Mouse (Mus musculus) gastrocnemius, adult 2 months (tissue): Measurements from ENCODE around the gene Zfhx3. TPM values are rescaled to one million over a fixed set of nuclear protein-coding genes. Genes with fewer than 3 reads are reported as not detected.

Experiments
- DNase-seq: peaks from one replicate; pipeline ENCODE4 v3.0.0; 2022
- H3K27ac ChIP-seq: fragments of 200-600 bp; 2 replicates; pipeline ENCODE4 v1.8.1; 2022; ENCODE audit warnings: mild to moderate bottlenecking
- H3K4me3 ChIP-seq: fragments of 200-600 bp; 2 replicates; pipeline ENCODE4 v1.8.1; 2022; ENCODE audit warnings: mild to moderate bottlenecking, moderate library complexity
- CTCF ChIP-seq: fragments of 200-600 bp; IDR thresholded peaks from 2 replicates; pipeline ENCODE4 v1.8.1; 2022; ENCODE audit warnings: antibody characterized with exemption, mild to moderate bottlenecking, moderate library complexity
- intact Hi-C: fragments of 180-260 bp; cut with DNase I; formaldehyde crosslinking; loops from one replicate; pipeline ENCODE4 v1.15.1; 2025
- total RNA-seq, 2 experiments: library from RNA; stranded (reverse); gene quantifications; 2 replicates each; pipeline ENCODE4 v1.2.3; 2021

Zfhx3 gene
- total RNA-seq, 2 experiments from 2014 or later: 14.1 to 17.7 TPM

DNA sequence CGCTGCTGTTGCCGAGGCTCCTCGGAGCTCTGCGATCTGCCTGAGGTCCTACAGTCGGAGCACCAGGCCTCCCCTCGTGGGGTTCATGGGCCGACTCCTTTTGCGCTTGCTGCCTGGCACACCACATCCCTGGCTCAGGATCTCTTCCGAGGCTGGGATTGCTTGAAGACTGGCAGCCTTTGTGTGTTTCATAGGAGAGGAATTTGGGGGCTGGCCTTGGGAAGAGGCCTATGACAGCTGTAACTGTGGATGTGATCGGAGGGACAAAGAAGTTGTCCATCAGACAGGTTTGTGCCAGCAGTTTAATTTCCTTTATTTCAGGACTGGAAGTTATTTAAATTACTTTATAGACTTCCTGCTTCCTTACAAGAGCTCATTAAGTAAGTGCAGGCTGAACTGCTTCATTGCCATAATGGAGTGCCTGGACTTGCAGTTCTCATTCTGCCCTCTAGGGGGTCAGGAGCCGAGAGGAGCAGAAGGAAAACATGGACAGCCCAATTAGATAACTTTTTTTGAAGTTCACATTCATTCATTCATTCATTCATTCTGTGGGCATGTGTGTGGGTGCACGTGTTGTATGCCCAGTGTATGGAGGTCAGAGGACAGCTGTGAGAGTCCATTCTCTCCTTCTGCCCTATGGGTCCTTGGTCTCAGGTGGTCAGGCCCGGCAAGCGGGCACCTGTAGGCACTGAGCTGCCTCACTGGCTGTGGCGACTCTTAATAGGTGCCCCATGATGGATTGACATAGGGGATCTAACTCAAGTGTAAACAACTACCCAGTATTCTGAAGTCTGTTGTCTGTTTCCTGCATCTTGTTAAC lies 817.3 kb downstream of the Zfhx3 start:
- TF ChIP-seq CTCF: peak; percentile 83
- intact Hi-C loops: loop anchor here (5.0 kb wide), 1 partner anchor 47 kb away; no protein-coding TSS in a partner anchor
- Histone ChIP-seq H3K4me3 (no peak overlapping the region), H3K27ac (peak overlapping the region; percentile 40)
- DNase-seq: peak; percentile 75

DNA sequence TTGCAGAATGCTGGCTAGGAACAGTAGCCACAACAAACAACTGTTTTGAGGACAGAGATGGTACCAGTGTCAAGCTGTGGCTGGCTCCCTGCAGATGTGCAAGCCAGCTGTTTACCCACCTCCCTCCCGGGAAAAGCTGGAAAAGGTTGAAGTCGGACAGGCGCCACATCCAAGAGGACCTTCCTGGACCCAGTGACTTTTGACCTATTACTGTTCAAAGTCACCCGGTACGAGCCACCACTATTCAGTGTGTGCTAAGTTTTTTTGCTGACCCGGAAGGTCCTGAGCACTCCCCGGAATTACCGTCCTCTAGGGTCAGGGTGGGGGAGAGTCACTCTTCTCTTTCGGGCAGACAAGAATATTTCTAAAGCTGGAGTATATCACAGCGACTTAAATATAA lies 818.3 kb downstream of the Zfhx3 start:
- intact Hi-C loops: no loop called here
- no peak for DNase-seq
- TF ChIP-seq CTCF: no peak
- Histone ChIP-seq H3K27ac (no peak overlapping the region), H3K4me3 (no peak overlapping the region)

DNA sequence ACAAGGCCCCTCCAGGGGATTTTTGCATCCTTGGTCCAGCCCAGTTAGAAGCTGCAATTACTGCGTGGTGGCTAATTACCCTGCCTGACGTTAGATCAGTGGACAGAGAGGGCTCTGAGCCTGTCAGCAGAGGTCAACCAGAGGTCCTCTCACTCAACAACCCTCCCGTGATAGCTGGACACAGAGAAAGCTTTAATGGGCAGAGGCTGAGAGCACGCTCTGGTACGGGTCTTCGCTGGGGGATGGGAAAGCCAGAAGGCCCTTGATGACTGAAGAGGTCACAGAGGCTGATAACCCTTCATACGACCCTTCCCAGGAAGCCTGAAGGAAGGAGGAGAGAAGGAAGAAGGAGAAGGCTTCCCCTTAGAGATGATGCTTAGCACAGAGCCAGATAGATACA lies 820.1 kb downstream of the Zfhx3 start:
- Histone ChIP-seq H3K27ac (no peak overlapping the region), H3K4me3 (no peak overlapping the region)
- intact Hi-C loops: no loop called here
- no peak for TF ChIP-seq CTCF
- no peak for DNase-seq

DNA sequence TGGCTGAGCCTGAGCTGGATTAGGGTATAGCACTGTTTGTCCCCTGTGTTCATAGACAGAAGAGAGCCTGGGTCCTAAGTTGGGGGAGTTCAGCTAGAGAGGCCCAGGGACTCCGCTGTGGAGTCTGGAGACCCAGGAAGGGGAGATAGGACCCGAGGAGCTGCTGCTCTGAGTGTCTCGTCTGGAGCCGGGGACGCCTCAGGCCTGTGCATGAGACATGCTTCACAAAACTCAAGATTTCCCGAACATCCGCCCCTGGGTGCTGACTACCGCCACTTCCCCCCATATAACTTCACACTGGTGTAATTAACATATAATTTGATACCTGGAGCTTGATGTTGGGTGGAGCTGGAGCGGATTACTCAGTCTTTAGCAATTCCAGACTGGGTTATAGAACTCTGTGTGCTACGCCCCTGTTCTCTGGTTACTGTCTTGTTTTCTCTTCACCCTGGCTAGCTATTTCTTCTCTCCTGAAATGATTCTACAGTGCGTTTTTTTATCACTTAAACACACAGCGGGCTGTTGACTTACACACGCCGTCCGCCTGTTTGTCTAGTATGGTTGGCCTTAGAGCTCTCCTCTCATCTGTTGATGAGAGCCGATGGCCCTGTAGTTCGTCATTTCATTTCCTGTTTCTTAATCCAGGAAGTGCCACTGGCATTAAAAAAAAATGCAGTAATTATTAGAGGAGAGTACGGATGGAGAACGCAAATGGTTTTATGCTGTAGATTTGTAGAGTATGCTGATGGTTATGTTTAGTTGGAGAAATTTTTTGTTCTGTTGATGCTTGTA lies 822.2 kb downstream of the Zfhx3 start:
- Histone ChIP-seq H3K4me3 (peak overlapping the region; percentile 3; the same call in 1 of the 2 replicates), H3K27ac (peak overlapping the region; percentile 79)
- DNase-seq: peak; percentile 27
- intact Hi-C loops: no loop called here
- no peak for TF ChIP-seq CTCF

DNA sequence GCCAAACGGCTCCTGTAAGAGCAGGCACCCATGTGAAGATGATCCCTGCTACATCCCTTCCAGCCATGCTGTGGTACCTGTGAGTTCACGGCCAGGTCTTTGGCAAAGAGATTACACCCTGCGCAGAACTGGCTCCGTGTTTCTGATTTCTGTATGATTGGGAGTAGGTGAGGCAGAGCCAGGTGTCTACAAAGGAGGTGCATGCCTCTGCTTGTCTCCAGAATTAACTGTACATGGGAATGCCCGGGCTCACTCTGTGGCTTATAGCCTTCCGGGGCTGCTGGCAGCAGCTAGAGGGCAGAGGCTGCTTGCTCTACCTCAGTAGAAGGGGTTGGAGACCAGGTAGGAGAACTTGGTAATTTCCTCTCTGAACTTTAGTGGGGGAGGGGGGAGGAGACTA lies 823.7 kb downstream of the Zfhx3 start:
- Histone ChIP-seq H3K4me3 (no peak overlapping the region), H3K27ac (peak overlapping the region; percentile 79)
- DNase-seq: no peak
- intact Hi-C loops: no loop called here
- no peak for TF ChIP-seq CTCF

DNA sequence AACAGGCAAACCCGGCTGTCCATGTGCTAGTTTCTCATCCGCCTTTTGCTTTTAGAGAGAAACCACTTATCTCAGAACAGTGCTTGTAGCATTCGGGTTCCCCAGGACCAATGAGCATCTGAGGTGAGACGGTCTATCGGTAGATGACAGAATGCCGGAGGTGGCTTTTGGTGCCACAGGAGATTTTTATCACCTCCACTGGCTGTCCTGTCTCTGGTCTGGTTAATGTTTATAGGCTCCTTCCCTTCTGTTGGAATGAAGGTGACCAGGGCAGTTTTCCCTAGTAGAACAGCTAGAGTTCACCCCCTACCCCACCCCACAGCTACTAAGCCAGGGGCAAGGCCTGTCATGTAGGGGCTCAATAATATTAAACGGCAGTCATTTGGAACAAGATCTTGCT lies 825.6 kb downstream of the Zfhx3 start:
- no peak for DNase-seq
- no peak overlapping the region for H3K4me3 ChIP-seq
- no peak overlapping the region for H3K27ac ChIP-seq
- no peak for TF ChIP-seq CTCF
- intact Hi-C loops: no loop called here

DNA sequence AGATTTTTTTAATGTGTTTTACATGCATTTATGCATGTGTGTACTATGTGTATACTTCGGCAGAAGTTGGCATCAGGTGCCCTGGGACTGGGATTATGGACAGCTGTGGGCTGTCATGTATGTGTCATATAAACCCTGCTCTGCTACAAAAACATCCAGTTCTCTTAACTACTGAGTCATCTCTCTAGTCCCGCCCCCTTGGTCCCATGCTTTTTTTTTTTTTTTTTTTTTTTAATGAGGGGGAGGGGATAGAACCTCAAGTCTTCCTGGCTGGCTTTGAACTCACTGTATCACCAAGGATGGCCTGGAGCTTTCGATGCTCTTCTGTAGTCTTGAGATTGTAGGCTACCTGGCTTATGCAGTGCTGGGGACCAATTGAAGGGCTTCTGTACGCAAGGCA lies 827.9 kb downstream of the Zfhx3 start:
- intact Hi-C loops: no loop called here
- TF ChIP-seq CTCF: no peak

DNA sequence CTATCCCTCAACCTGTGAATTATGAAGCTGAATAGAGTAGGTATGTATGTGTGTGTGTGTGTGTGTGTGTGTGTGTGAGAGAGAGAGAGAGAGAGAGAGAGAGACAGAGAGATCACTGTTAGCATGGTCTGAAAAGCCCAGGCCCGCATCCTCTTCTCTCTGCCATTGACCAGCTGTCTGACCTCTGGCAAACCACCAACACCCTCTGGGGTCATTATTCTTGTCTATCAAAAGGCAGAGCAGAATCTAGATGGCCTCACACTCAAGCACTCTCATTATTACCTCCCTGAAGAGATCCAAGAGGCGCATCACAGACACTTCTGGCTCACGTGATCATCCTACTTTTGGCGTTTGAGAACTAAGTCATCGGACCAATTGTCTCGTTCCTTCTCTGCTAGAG lies 831.0 kb downstream of the Zfhx3 start:
- TF ChIP-seq CTCF: no peak
- Histone ChIP-seq H3K4me3 (no peak overlapping the region), H3K27ac (no peak overlapping the region)
- intact Hi-C loops: no loop called here
- DNase-seq: no peak

More for the DNA sequence above, 827.9 kb downstream of the Zfhx3 start:
- DNase-seq: no peak
- H3K4me3 ChIP-seq: no peak overlapping the region
- H3K27ac ChIP-seq: no peak overlapping the region

DNA sequence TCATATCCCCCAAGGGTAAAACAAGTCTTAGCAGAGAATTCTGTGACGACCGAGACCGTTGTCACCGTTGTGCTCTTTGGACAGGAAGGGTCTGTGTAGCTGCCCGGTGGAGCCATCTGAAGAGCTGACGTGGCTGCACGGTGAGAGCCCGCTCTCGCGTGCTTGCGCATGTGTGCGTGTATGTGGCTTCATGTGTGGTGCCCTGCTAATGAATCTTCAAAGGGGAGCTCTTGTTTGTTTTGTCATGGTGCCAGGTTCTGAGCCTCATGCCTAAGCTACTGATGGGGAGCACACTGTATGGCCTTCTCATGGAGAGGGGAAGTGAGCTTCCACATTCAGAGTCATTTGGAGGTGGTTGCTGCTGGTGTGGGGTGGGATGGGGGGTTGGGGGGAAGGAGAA lies 835.6 kb downstream of the Zfhx3 start:
- intact Hi-C loops: loop anchor here (5.0 kb wide), 1 partner anchor 61 kb away; no protein-coding TSS in a partner anchor
- no peak overlapping the region for H3K4me3 ChIP-seq
- TF ChIP-seq CTCF: no peak
- no peak for DNase-seq
- no peak overlapping the region for H3K27ac ChIP-seq

DNA sequence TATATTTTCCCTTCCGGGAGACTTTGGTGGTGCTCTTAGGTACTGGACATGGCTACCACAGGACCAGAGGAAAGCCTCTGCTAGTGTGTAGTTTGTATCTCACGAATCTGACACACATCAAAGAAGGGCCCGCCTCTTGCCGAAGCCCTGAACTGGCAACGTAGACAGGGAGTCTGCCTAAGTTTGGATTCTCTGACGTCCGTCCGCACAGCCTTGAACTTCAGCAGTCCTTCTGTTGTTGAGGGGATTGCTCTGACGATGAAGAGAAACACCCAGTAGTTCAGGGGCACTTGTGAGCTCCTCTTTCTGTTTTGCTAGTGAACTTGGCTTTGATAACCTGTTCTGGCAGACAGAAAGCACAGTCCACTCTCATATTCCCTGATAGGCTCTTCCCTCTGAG lies 836.1 kb downstream of the Zfhx3 start:
- no peak for TF ChIP-seq CTCF
- intact Hi-C loops: loop anchor here (5.0 kb wide), 1 partner anchor 61 kb away; no protein-coding TSS in a partner anchor
- H3K4me3 ChIP-seq: no peak overlapping the region
- no peak overlapping the region for H3K27ac ChIP-seq
- DNase-seq: no peak

DNA sequence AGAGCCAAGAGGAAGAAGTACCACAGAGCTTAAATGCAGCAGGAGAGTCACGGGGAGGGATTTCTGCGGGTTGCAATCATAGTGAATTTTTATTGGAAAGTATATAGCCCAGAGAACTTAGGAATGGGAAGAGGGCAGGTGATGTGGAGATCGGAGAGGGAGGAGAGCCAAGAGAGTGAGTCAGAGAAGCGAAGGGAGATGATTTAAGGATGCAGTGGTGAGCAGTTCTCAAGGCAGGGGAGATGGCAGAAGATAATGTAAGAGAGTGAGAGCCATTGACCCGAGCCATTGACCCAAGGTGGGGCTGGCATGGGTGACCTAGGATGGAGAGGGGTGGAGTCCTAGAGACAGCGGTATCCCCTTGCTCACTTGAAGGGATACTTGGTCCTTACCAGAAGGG lies 838.3 kb downstream of the Zfhx3 start:
- no peak for DNase-seq
- intact Hi-C loops: no loop called here
- Histone ChIP-seq H3K27ac (no peak overlapping the region), H3K4me3 (no peak overlapping the region)
- TF ChIP-seq CTCF: no peak

DNA sequence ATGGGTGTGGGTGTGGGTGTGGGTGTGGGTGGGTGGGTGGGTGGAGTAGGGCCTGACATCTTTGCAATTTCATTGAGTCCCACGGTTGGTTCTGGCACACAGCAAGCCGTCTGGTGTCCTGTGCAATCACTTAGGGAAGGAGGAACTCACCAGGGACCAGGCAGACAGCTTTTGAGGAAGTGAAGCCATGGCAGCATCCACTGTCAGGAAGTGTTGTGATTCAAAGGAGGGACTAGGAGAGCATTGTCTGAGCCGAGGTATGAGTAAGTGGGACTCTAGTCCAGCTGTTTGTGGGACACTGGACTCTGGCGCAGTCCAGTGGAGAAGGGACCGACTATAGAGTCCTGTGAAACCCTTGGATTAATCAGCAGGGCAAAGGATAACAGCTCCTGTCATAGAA lies 838.7 kb downstream of the Zfhx3 start:
- peak; percentile 38 for DNase-seq
- intact Hi-C loops: no loop called here
- H3K4me3 ChIP-seq: no peak overlapping the region
- no peak overlapping the region for H3K27ac ChIP-seq
- no peak for TF ChIP-seq CTCF

DNA sequence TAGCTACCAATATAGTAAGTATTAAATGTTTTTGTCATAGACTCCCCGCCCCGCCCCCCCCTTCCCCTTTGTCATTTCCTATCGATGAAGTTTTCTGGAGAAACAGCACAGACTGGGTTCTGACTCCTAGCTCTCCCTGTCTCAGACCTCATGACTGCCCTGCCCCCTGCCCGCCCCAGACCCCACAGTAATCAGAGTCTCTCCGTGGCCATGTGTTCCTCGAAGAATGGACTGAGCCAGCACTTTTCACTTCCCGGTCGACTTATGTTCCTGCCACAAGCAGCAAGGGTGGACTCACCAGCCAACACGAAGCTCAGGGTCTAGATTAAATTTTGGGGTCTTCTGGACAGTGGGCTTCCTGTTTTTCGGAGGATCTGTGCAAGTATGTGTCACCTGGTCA lies 840.7 kb downstream of the Zfhx3 start:
- TF ChIP-seq CTCF: no peak
- Histone ChIP-seq H3K27ac (no peak overlapping the region), H3K4me3 (no peak overlapping the region)
- intact Hi-C loops: no loop called here
- DNase-seq: no peak
